Comparison of ENCODE assay signal across 15 mouse cellular contexts in the genomic region with DNA sequence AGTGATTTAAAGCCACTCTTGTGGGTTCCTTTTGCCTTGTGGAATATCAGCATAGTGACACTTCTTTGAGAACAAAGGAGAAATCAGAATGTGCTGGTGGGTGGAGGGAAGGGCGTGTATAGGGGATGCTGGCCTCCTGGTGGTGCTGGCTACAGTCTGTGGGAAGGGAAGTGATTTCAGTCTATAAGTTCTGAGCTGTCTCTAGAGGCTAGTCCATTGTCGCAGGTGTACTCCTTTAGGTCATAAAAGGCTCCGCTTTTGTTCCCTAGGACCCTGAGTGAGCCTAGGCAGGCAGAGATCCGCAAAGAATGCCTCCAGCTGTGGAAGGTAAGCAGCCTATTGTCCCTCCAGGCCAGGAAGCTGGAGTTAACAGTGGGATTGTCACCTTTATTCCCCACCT.
"Had no signal": no experiment of that assay in that cellular context is flagged by ENCODE, and none has a peak within 500 bp of the region (broad histone marks: within the 10 kb centered on the region; RNA-seq: fewer than 3 reads in every experiment).

No protein-coding gene starts in this region.

- DNase-seq: heart, postnatal 10 days; heart, postnatal 14 days; heart, postnatal 36 days; heart, postnatal 4 days; kidney, adult 11 months; kidney, adult 18-20 months; kidney, adult 2 months; kidney, adult 8-10 months; kidney, adult 9 months; kidney, postnatal 10 days; kidney, postnatal 25 days; kidney, postnatal 36 days; kidney, postnatal 4 days; layer of hippocampus, adult 9-11 months; layer of hippocampus, postnatal 36 days had no signal
